Mouse (Mus musculus) left cerebral cortex, adult 9 months (tissue): Measurements from ENCODE around the gene Rab4b.
A peak's percentile ranks its signal among the peaks of the same experiment; 100 is the strongest.

Source experiments
- DNase-seq, 2 experiments: peaks; one replicate each; pipeline ENCODE4 v3.0.0; 2022; ENCODE audit warnings: low spot score in 2 of 2

Gene Rab4b

GRCm38 (mm10) chr7:27184964-27185363, 6.3 kb upstream of the Rab4b start:
- DNase-seq: no peak

- DNase-seq: no peak
Measured at GRCm38 (mm10) chr7:27182498-27182897, 3.8 kb upstream of the Rab4b start.

- DNase-seq: no peak
Measured at GRCm38 (mm10) chr7:27180837-27181695, 2.4 kb upstream of the Rab4b start, which contains the start of the genes Gm21983 and Mia. Gene Gm21983, minus strand, starts transcription at chr7:27181086. Gene Mia, minus strand, starts transcription at chr7:27181157.

GRCm38 (mm10) chr7:27180036-27180435, 1.3 kb upstream of the Rab4b start:
- no peak for DNase-seq

GRCm38 (mm10) chr7:27179217-27179918, 672 bp upstream of the Rab4b start:
- DNase-seq: no peak

- DNase-seq: no peak
Measured at GRCm38 (mm10) chr7:27177942-27178323, 763 bp downstream of the Rab4b start.

- DNase-seq: no peak
Measured at GRCm38 (mm10) chr7:27174896-27175295, 3.8 kb downstream of the Rab4b start.

GRCm38 (mm10) chr7:27174496-27174895, 4.2 kb downstream of the Rab4b start:
- DNase-seq: no peak

- DNase-seq: no peak
Measured at GRCm38 (mm10) chr7:27170981-27171380, 7.7 kb downstream of the Rab4b start.

- DNase-seq: no peak
Measured at GRCm38 (mm10) chr7:27168371-27168770, 10.3 kb downstream of the Rab4b start.

- no peak for DNase-seq
Measured at GRCm38 (mm10) chr7:27167475-27168094, 11.1 kb downstream of the Rab4b start.

GRCm38 (mm10) chr7:27166614-27167474, 11.9 kb downstream of the Rab4b start, which contains the start of gene Egln2:
Gene Egln2, minus strand, starts transcription at chr7:27166802.
- peak; percentile 88 to 95 for DNase-seq

- peak in 1 of 2 experiments; percentile 64 for DNase-seq
Measured at GRCm38 (mm10) chr7:27166229-27166613, 12.5 kb downstream of the Rab4b start.

GRCm38 (mm10) chr7:27165696-27166095, 13.0 kb downstream of the Rab4b start:
- no peak for DNase-seq

- peak in 1 of 2 experiments; percentile 37 for DNase-seq
Measured at GRCm38 (mm10) chr7:27165007-27165655, 13.6 kb downstream of the Rab4b start.

- DNase-seq: peak in 1 of 2 experiments; percentile 40
Measured at GRCm38 (mm10) chr7:27164112-27164947, 14.4 kb downstream of the Rab4b start.

- no peak for DNase-seq
Measured at GRCm38 (mm10) chr7:27163450-27163805, 15.3 kb downstream of the Rab4b start.

- no peak for DNase-seq
Measured at GRCm38 (mm10) chr7:27162780-27163449, 15.8 kb downstream of the Rab4b start.

- no peak for DNase-seq
Measured at GRCm38 (mm10) chr7:27161744-27162143, 17.0 kb downstream of the Rab4b start.
